Mouse (Mus musculus): ENCODE measurements around the gene Anxa2. TPM values are rescaled to one million over a fixed set of nuclear protein-coding genes. Genes with fewer than 3 reads are reported as not detected.

Anxa2 gene
- polyA plus RNA-seq (2012; rRNA removed), result 269 and 791 TPM in 2 replicates

DNA sequence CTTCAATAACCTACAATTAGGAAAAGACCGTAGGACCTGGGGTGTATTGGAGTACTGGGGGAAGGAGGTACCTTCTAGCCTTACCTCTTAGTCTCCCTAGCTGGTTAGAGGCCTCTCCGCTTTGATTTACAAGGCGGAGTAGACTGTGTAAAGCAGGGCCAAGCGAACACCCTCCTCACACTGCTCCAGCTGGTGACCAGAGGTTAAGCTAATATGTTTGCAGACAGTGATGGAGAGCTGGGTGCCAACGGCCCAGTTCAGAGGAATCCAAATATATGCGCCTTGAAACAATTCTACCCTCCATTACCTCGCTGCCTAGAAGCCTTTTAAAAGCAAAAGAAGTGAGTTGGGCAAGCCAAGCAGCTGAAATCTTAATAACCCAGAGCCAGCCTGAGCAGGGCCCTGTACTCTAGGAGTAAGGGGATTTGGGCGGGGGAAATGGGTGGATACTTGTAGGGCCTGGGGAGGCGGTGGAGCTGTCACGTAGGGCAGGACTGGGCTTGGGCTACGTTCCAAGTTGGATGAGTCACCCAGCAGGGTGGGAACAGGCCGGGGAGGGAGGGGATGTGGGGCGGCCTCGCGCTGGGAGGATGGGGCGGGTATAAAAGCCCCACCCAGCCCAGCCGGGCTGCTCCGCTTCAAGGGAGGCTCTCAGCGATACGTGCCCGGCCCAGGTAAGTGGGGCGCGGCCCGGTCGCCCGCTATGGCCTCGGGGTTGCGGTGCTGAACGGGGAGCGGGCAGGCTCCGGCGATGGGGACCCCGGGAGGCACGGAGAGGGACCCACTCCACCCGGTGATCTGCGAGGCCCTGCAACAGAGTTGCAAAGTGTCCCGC is at the start of gene Anxa2:
Anxa2 (plus strand) TSS at position 555 of the 835 bp plus-strand sequence.
- H3K27ac ChIP-seq (ENCODE audit: insufficient read depth, low read depth, low read length), result peak within 1 kb of the TSS; percentile 95
- peak within 1 kb of the TSS; percentile 79 for H3K4me3 ChIP-seq (ENCODE audit: low read depth, low read length)
- H3K4me1 ChIP-seq (ENCODE audit: control insufficient read depth, insufficient read depth, insufficient read length, low read length), result peaks cover 20% of the 10 kb centered on the region; the same call in 1 of the 2 replicates
- no peaks in the 10 kb centered on the region for H3K27me3 ChIP-seq (ENCODE audit: control insufficient read depth, insufficient read depth, low read length)
- TF ChIP-seq POLR2A (IDR thresholded peaks at IDR 0.05; ENCODE audit: low read depth, low read length) (peak; percentile 91), CTCF (IDR thresholded peaks at IDR 0.05; ENCODE audit: extremely low read depth, insufficient read length, insufficient replicate concordance, low read depth, low read length) (no peak)
- peaks cover 7% of the 10 kb centered on the region; the same call in 1 of the 2 replicates for H3K36me3 ChIP-seq (ENCODE audit: control insufficient read depth, insufficient read depth, low read length)
- WGBS, result 8% methylated on average over 37 of the region's 37 CpGs

DNA sequence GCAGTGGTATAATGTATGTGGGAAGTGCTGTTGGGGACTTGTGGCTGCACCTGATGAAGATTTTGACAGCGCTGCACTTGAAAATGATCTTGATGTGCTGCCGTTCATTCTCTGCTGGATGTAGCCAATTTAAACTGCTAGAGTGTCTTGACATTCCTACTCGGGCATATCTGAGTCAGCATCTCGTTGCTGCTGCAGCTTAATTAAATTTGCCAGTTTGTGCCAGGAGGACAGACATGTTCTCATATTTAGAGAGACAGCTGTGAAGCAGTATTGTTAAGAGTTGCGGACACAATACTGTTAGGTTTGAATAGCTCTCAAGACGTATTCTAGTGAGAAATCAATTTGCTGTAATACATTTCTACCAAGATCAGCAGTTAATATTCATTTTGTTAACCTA is 48.7 kb upstream of the Anxa2 start:
- H3K27ac ChIP-seq (ENCODE audit: insufficient read depth, low read depth, low read length), result no peak overlapping the region
- H3K27me3 ChIP-seq (ENCODE audit: control insufficient read depth, insufficient read depth, low read length), result no peaks in the 10 kb centered on the region
- no peak overlapping the region for H3K4me3 ChIP-seq (ENCODE audit: low read depth, low read length)
- TF ChIP-seq CTCF (IDR thresholded peaks at IDR 0.05; ENCODE audit: extremely low read depth, insufficient read length, insufficient replicate concordance, low read depth, low read length) (no peak), POLR2A (IDR thresholded peaks at IDR 0.05; ENCODE audit: low read depth, low read length) (no peak)
- H3K4me1 ChIP-seq (ENCODE audit: control insufficient read depth, insufficient read depth, insufficient read length, low read length), result no peaks in the 10 kb centered on the region
- 84% methylated on average over 6 of the region's 6 CpGs for WGBS
- peaks cover 8% of the 10 kb centered on the region for H3K36me3 ChIP-seq (ENCODE audit: control insufficient read depth, insufficient read depth, low read length)

DNA sequence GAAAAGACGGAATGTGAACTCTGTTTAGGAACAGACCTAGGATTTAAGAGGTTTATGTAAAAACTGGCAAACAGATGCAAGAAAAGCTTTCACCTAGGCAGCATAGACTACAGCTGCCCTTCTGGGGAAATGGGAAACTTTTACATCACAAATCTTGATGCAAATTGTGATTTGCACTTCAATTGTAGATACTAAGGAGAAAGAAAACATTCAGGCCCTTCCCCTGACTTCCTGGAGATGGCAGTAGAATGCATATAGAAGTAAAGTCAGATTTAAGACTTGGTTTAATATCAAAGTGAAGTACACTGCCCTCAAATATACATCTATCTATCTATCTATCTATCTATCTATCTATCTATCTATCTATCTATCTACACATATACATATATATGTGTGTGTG is 33.9 kb upstream of the Anxa2 start:
- no peaks in the 10 kb centered on the region for H3K4me1 ChIP-seq (ENCODE audit: control insufficient read depth, insufficient read depth, insufficient read length, low read length)
- H3K27ac ChIP-seq (ENCODE audit: insufficient read depth, low read depth, low read length), result no peak overlapping the region
- TF ChIP-seq CTCF (IDR thresholded peaks at IDR 0.05; ENCODE audit: extremely low read depth, insufficient read length, insufficient replicate concordance, low read depth, low read length), result no peak
- no peak for TF ChIP-seq POLR2A (IDR thresholded peaks at IDR 0.05; ENCODE audit: low read depth, low read length)
- no peaks in the 10 kb centered on the region for H3K27me3 ChIP-seq (ENCODE audit: control insufficient read depth, insufficient read depth, low read length)
- no peak overlapping the region for H3K4me3 ChIP-seq (ENCODE audit: low read depth, low read length)
- H3K36me3 ChIP-seq (ENCODE audit: control insufficient read depth, insufficient read depth, low read length), result peaks cover 32% of the 10 kb centered on the region
- WGBS, result 98% methylated on average over 1 of the region's 1 CpGs

DNA sequence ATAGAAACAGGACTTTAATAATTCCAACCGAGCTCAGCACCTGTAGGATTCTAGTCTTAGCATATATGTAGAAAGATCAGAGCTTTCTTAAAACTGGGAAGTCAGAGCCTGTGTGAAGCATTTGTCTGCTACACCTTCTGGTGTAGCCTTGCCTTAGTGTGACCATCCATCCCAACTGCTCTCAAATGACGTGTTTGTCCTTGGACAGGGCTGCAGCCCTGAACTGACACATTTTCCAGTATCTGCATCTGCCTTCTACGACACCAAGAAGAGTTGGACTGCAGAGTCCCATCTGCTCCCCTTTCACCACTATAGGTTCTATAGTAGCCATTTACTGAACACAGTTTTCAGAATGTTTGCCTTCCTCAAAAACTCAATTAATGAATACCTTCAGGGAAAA is 22.9 kb upstream of the Anxa2 start:
- no peak overlapping the region for H3K27ac ChIP-seq (ENCODE audit: insufficient read depth, low read depth, low read length)
- H3K4me1 ChIP-seq (ENCODE audit: control insufficient read depth, insufficient read depth, insufficient read length, low read length), result peaks cover 3% of the 10 kb centered on the region; the same call in 1 of the 2 replicates
- no peaks in the 10 kb centered on the region for H3K27me3 ChIP-seq (ENCODE audit: control insufficient read depth, insufficient read depth, low read length)
- 83% methylated on average over 3 of the region's 3 CpGs for WGBS
- H3K4me3 ChIP-seq (ENCODE audit: low read depth, low read length), result no peak overlapping the region
- TF ChIP-seq CTCF (IDR thresholded peaks at IDR 0.05; ENCODE audit: extremely low read depth, insufficient read length, insufficient replicate concordance, low read depth, low read length) (no peak), POLR2A (IDR thresholded peaks at IDR 0.05; ENCODE audit: low read depth, low read length) (no peak)
- peaks cover 24% of the 10 kb centered on the region; the same call in 1 of the 2 replicates for H3K36me3 ChIP-seq (ENCODE audit: control insufficient read depth, insufficient read depth, low read length)

DNA sequence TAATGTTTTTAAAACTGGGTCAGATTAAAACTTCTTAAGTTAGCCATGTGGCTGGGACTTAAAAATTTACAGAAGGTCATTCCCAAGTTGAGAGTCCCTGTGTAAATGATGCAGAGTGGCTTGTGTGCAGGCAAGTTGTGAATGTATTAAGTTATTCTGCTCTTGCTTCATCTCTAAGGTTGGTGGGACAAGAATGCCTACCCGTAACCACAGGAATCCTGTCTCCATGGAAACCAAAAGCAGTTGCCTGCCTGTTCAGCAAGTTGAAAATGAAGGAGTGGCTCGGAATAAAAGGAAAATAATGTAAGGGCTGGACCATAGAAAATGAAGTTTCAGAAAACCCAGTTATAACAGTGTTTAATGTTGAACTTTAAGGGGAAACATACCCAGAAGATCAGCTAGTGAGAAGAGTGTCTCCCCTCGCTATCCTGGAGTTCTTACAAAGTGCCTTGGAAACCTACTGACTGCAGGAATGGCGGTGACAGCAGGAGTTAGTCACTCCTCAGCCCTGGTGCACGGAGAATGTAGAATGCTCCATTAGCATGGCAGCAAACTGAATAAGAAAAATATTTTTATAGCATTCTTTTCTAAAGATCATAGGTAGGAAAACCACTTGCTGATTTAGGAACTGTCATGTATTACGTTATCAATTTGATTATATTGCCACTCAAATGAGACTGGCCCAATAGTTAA is 21.4 kb upstream of the Anxa2 start:
- Histone ChIP-seq H3K36me3 (ENCODE audit: control insufficient read depth, insufficient read depth, low read length) (peaks cover 15% of the 10 kb centered on the region; the same call in 1 of the 2 replicates), H3K27ac (ENCODE audit: insufficient read depth, low read depth, low read length) (no peak overlapping the region), H3K27me3 (ENCODE audit: control insufficient read depth, insufficient read depth, low read length) (no peaks in the 10 kb centered on the region), H3K4me1 (ENCODE audit: control insufficient read depth, insufficient read depth, insufficient read length, low read length) (peaks cover 8% of the 10 kb centered on the region), H3K4me3 (ENCODE audit: low read depth, low read length) (no peak overlapping the region)
- TF ChIP-seq POLR2A (IDR thresholded peaks at IDR 0.05; ENCODE audit: low read depth, low read length), result no peak
- TF ChIP-seq CTCF (IDR thresholded peaks at IDR 0.05; ENCODE audit: extremely low read depth, insufficient read length, insufficient replicate concordance, low read depth, low read length), result no peak
- 81% methylated on average over 6 of the region's 6 CpGs for WGBS

DNA sequence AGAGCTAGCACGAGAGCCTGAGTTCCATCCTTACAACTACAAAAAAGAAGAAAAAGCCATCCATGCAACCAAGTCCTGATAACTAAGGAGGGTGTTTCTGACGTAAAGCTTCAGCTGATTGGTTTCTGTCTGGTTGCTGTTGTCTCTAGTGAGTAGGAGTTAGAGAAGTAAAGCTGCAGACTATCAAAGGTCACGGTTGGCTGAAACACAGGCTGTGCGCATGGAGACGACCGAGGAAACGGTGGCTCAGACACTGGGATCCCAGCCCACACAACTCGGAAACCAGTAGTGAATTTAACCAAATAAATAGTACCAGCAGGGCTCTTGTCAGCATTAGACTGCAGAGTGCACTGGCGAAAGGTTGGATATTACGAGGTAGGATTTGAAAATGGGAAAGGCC is 18.2 kb upstream of the Anxa2 start:
- TF ChIP-seq POLR2A (IDR thresholded peaks at IDR 0.05; ENCODE audit: low read depth, low read length) (no peak), CTCF (IDR thresholded peaks at IDR 0.05; ENCODE audit: extremely low read depth, insufficient read length, insufficient replicate concordance, low read depth, low read length) (no peak)

DNA sequence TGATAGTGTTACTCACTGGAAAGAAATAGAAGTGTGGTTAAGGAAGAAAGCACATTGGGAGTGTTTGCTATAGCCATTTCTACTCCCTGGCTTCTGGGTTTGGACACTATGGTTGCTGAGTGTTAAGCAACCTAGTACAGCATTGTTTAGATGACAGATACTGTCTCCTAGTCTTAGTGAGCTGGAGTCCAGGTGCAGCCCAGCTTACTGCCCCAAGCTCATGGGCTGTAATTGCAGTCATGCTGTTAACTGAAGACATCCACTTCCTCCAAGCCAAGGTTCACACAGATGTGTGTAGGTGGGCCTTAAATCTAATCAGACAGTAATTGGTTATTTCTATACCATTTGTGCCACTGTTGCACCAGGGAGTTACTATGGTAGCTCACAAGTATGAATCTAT is 17.8 kb upstream of the Anxa2 start:
- TF ChIP-seq POLR2A (IDR thresholded peaks at IDR 0.05; ENCODE audit: low read depth, low read length) (no peak), CTCF (IDR thresholded peaks at IDR 0.05; ENCODE audit: extremely low read depth, insufficient read length, insufficient replicate concordance, low read depth, low read length) (no peak)
- H3K4me3 ChIP-seq (ENCODE audit: low read depth, low read length), result no peak overlapping the region
- peaks cover 8% of the 10 kb centered on the region; the same call in 1 of the 2 replicates for H3K36me3 ChIP-seq (ENCODE audit: control insufficient read depth, insufficient read depth, low read length)
- peak overlapping the region; percentile 72 for H3K27ac ChIP-seq (ENCODE audit: insufficient read depth, low read depth, low read length)
- H3K27me3 ChIP-seq (ENCODE audit: control insufficient read depth, insufficient read depth, low read length), result no peaks in the 10 kb centered on the region
- H3K4me1 ChIP-seq (ENCODE audit: control insufficient read depth, insufficient read depth, insufficient read length, low read length), result peaks cover 10% of the 10 kb centered on the region

More for the DNA sequence above, 18.2 kb upstream of the Anxa2 start:
- 64% methylated on average over 10 of the region's 10 CpGs for WGBS
- Histone ChIP-seq H3K36me3 (ENCODE audit: control insufficient read depth, insufficient read depth, low read length) (peaks cover 8% of the 10 kb centered on the region; the same call in 1 of the 2 replicates), H3K4me3 (ENCODE audit: low read depth, low read length) (no peak overlapping the region), H3K4me1 (ENCODE audit: control insufficient read depth, insufficient read depth, insufficient read length, low read length) (peaks cover 10% of the 10 kb centered on the region), H3K27ac (ENCODE audit: insufficient read depth, low read depth, low read length) (peak overlapping the region; percentile 72), H3K27me3 (ENCODE audit: control insufficient read depth, insufficient read depth, low read length) (no peaks in the 10 kb centered on the region)

Data from small intestine, adult 2 months (tissue).